Mouse (Mus musculus) midbrain, embryonic 10.5 days (tissue): ENCODE data around the gene Col11a2. TPM values are rescaled to one million over a fixed set of nuclear protein-coding genes. Genes with fewer than 3 reads are reported as not detected.

Experiments
- DNase-seq: peaks from one replicate; pipeline ENCODE4 v3.0.0-alpha.2; 2017; ENCODE audit warnings: low spot score
- H3K27ac ChIP-seq: fragments of 300-500 bp; sonication (generic); replicated peaks from 2 replicates; pipeline ENCODE4 v1.5.1; 2016; ENCODE audit warnings: mild to moderate bottlenecking
- H3K27me3 ChIP-seq: fragments of 300-500 bp; sonication (generic); 2 replicates; pipeline ENCODE4 v1.6.1; 2016; ENCODE audit warnings: low read depth, mild to moderate bottlenecking; ENCODE audit not compliant: poor library complexity, severe bottlenecking
- H3K36me3 ChIP-seq: fragments of 300-500 bp; sonication (generic); 2 replicates; pipeline ENCODE4 v1.6.1; 2016; ENCODE audit warnings: mild to moderate bottlenecking, moderate library complexity
- H3K4me1 ChIP-seq: fragments of 300-500 bp; sonication (generic); 2 replicates; pipeline ENCODE4 v1.6.1; 2016
- H3K4me3 ChIP-seq: fragments of 300-500 bp; sonication (generic); 2 replicates; pipeline ENCODE4 v1.5.1; 2016; ENCODE audit warnings: mild to moderate bottlenecking, moderate library complexity
- H3K9me3 ChIP-seq: fragments of 300-500 bp; sonication (generic); replicated peaks from 2 replicates; pipeline ENCODE4 v1.6.1; 2016; ENCODE audit warnings: mild to moderate bottlenecking
- WGBS: fragments of 180-500 bp; shearing (Covaris S2); methylation state at CpG from one replicate; pipeline ENCODE4 v1.1.7; 2016; 5-methylcytosine and 5-hydroxymethylcytosine counted together
- polyA plus RNA-seq: library from polyadenylated mRNA; unstranded; fragments of >200 nt; fragmentation: Nextera tagmentation; extraction: Ambion mirVana; gene quantifications from 2 replicates; pipeline ENCODE4 v1.2.1, GENCODE M21; 2016

Gene Col11a2
- polyA plus RNA-seq, 1 experiment from 2014 or later: 1.1 TPM

- DNase-seq: no peak
- H3K4me3 ChIP-seq: peak overlapping the region; percentile 99
- peaks cover 41% of the 10 kb centered on the region for H3K36me3 ChIP-seq
- H3K9me3 ChIP-seq: no peaks in the 10 kb centered on the region
- peak overlapping the region; percentile 100 for H3K27ac ChIP-seq
- WGBS: 47% methylated on average over 17 of the region's 17 CpGs
- H3K4me1 ChIP-seq: peaks cover 78% of the 10 kb centered on the region
- H3K27me3 ChIP-seq: no peaks in the 10 kb centered on the region
Observed at GRCm38 (mm10) chr17:34028501-34029149, 10.6 kb upstream of the Col11a2 start.

- peaks cover 42% of the 10 kb centered on the region for H3K36me3 ChIP-seq
- H3K9me3 ChIP-seq: no peaks in the 10 kb centered on the region
- peak overlapping the region; percentile 99 for H3K4me3 ChIP-seq
- H3K27ac ChIP-seq: peak overlapping the region; percentile 100
- H3K27me3 ChIP-seq: no peaks in the 10 kb centered on the region
- H3K4me1 ChIP-seq: peaks cover 79% of the 10 kb centered on the region
- no peak for DNase-seq
- 87% methylated on average over 18 of the region's 18 CpGs for WGBS
Observed at GRCm38 (mm10) chr17:34029150-34029889, 9.9 kb upstream of the Col11a2 start.

GRCm38 (mm10) chr17:34029890-34030595 lies 9.2 kb upstream of the Col11a2 start:
- H3K4me3 ChIP-seq: peak overlapping the region; percentile 99
- H3K36me3 ChIP-seq: peaks cover 50% of the 10 kb centered on the region
- WGBS: 69% methylated on average over 21 of the region's 21 CpGs
- H3K27me3 ChIP-seq: no peaks in the 10 kb centered on the region
- peak overlapping the region; percentile 100 for H3K27ac ChIP-seq
- no peaks in the 10 kb centered on the region for H3K9me3 ChIP-seq
- peaks cover 79% of the 10 kb centered on the region for H3K4me1 ChIP-seq
- no peak for DNase-seq

GRCm38 (mm10) chr17:34030861-34031326 lies 8.3 kb upstream of the Col11a2 start:
- peak; percentile 40 for DNase-seq
- no peaks in the 10 kb centered on the region for H3K27me3 ChIP-seq
- peak overlapping the region; percentile 99 for H3K4me3 ChIP-seq
- WGBS: 7% methylated on average over 20 of the region's 20 CpGs
- peak overlapping the region; percentile 100 for H3K27ac ChIP-seq
- no peaks in the 10 kb centered on the region for H3K9me3 ChIP-seq
- peaks cover 58% of the 10 kb centered on the region for H3K36me3 ChIP-seq
- H3K4me1 ChIP-seq: peaks cover 78% of the 10 kb centered on the region

- peak within 1 kb of the TSS; percentile 100 for H3K27ac ChIP-seq
- no peaks in the 10 kb centered on the region for H3K9me3 ChIP-seq
- under 1% methylated on average over 85 of the region's 88 CpGs for whole genome bisulfite sequencing
- DNase-seq: peak; percentile 100
- peaks cover 65% of the 10 kb centered on the region for H3K36me3 ChIP-seq
- H3K27me3 ChIP-seq: no peaks in the 10 kb centered on the region
- H3K4me3 ChIP-seq: peak within 1 kb of the TSS; percentile 99
- peaks cover 78% of the 10 kb centered on the region for H3K4me1 ChIP-seq
Observed at GRCm38 (mm10) chr17:34031465-34032173, 7.6 kb upstream of the Col11a2 start, which contains the start of the genes Slc39a7 and Rxrb. TSS of gene Slc39a7 (minus strand) at chr17:34031682. TSS of gene Rxrb (plus strand) at chr17:34031812.

- peaks cover 71% of the 10 kb centered on the region for H3K36me3 ChIP-seq
Observed at GRCm38 (mm10) chr17:34032174-34032632, 7.0 kb upstream of the Col11a2 start.

GRCm38 (mm10) chr17:34032806-34033205 lies 6.4 kb upstream of the Col11a2 start:
- Histone ChIP-seq H3K27ac (peak overlapping the region; percentile 100), H3K4me1 (peaks cover 74% of the 10 kb centered on the region), H3K36me3 (peaks cover 77% of the 10 kb centered on the region), H3K4me3 (peak overlapping the region; percentile 99), H3K27me3 (peaks cover 9% of the 10 kb centered on the region; the same call in 1 of the 2 replicates), H3K9me3 (no peaks in the 10 kb centered on the region)
- no peak for DNase-seq
- WGBS: 65% methylated on average over 9 of the region's 9 CpGs

More at GRCm38 (mm10) chr17:34032174-34032632, 7.0 kb upstream of the Col11a2 start:
- WGBS: under 1% methylated on average over 35 of the region's 48 CpGs
- H3K4me1 ChIP-seq: peaks cover 74% of the 10 kb centered on the region
- H3K27me3 ChIP-seq: 0 out of 2 replicates have a peak, but pooled peaks cover 3% of the 10 kb centered on the region
- H3K4me3 ChIP-seq: peak overlapping the region; percentile 99
- peak overlapping the region; percentile 100 for H3K27ac ChIP-seq
- H3K9me3 ChIP-seq: no peaks in the 10 kb centered on the region
- no peak for DNase-seq

- H3K4me3 ChIP-seq: peak overlapping the region; percentile 99
- H3K4me1 ChIP-seq: peaks cover 74% of the 10 kb centered on the region
- H3K36me3 ChIP-seq: peaks cover 77% of the 10 kb centered on the region
- peaks cover 16% of the 10 kb centered on the region for H3K27me3 ChIP-seq
- H3K27ac ChIP-seq: peak overlapping the region; percentile 100; the same call in 1 of the 2 replicates
- DNase-seq: no peak
- WGBS: 91% methylated on average over 9 of the region's 9 CpGs
- no peaks in the 10 kb centered on the region for H3K9me3 ChIP-seq
Observed at GRCm38 (mm10) chr17:34033441-34033840, 5.8 kb upstream of the Col11a2 start.

- Histone ChIP-seq H3K36me3 (peaks cover 73% of the 10 kb centered on the region), H3K9me3 (no peaks in the 10 kb centered on the region), H3K4me1 (peaks cover 74% of the 10 kb centered on the region), H3K27ac (no peak overlapping the region), H3K4me3 (peak overlapping the region; percentile 99), H3K27me3 (peaks cover 21% of the 10 kb centered on the region)
- whole genome bisulfite sequencing: 80% methylated on average over 10 of the region's 10 CpGs
- DNase-seq: peak; percentile 74
Observed at GRCm38 (mm10) chr17:34034064-34034463, 5.2 kb upstream of the Col11a2 start.

- DNase-seq: no peak
- Histone ChIP-seq H3K36me3 (peaks cover 58% of the 10 kb centered on the region), H3K4me1 (peaks cover 74% of the 10 kb centered on the region), H3K4me3 (peak overlapping the region; percentile 9; the same call in 1 of the 2 replicates), H3K27ac (no peak overlapping the region), H3K27me3 (peaks cover 34% of the 10 kb centered on the region), H3K9me3 (no peaks in the 10 kb centered on the region)
- WGBS: 95% methylated on average over 9 of the region's 9 CpGs
Observed at GRCm38 (mm10) chr17:34035517-34035916, 3.7 kb upstream of the Col11a2 start.

- H3K27ac ChIP-seq: no peak overlapping the region
- H3K9me3 ChIP-seq: no peaks in the 10 kb centered on the region
- H3K27me3 ChIP-seq: peaks cover 42% of the 10 kb centered on the region
- peaks cover 56% of the 10 kb centered on the region for H3K36me3 ChIP-seq
- no peak for DNase-seq
- H3K4me3 ChIP-seq: peak overlapping the region; percentile 20; the same call in 1 of the 2 replicates
- peaks cover 80% of the 10 kb centered on the region for H3K4me1 ChIP-seq
- WGBS: 81% methylated on average over 10 of the region's 10 CpGs
Observed at GRCm38 (mm10) chr17:34036647-34037046, 2.6 kb upstream of the Col11a2 start.

- H3K27me3 ChIP-seq: peaks cover 48% of the 10 kb centered on the region
- no peak overlapping the region for H3K4me3 ChIP-seq
- DNase-seq: no peak
- H3K36me3 ChIP-seq: peaks cover 56% of the 10 kb centered on the region
- H3K9me3 ChIP-seq: no peaks in the 10 kb centered on the region
- H3K4me1 ChIP-seq: peaks cover 84% of the 10 kb centered on the region
- no peak overlapping the region for H3K27ac ChIP-seq
- 92% methylated on average over 7 of the region's 7 CpGs for WGBS
Observed at GRCm38 (mm10) chr17:34037241-34037640, 2.0 kb upstream of the Col11a2 start.
